Mouse (Mus musculus) limb, embryonic 13.5 days (tissue): ENCODE measurements around the gene Rpl41. TPM values are rescaled to one million over a fixed set of nuclear protein-coding genes. Genes with fewer than 3 reads are reported as not detected.

Experiments used
- ATAC-seq: fragments of 200-750 bp; cut with Nextera tagmentation; 2 replicates; pipeline ENCODE4 v1.8.0; 2017; ENCODE audit warnings: low read depth, moderate number of reproducible peaks, moderate TSS enrichment; ENCODE audit not compliant: low FRiP score
- H3K27ac ChIP-seq: fragments of 300-500 bp; sonication (generic); 2 replicates; pipeline ENCODE4 v1.5.1; 2015; ENCODE audit warnings: inconsistent platforms, mild to moderate bottlenecking, moderate library complexity
- H3K27me3 ChIP-seq: fragments of 300-500 bp; sonication (generic); 2 replicates; pipeline ENCODE4 v1.6.1; 2015; ENCODE audit warnings: mild to moderate bottlenecking, inconsistent platforms
- H3K36me3 ChIP-seq: fragments of 300-500 bp; sonication (generic); 2 replicates; pipeline ENCODE4 v1.6.1; 2015; ENCODE audit warnings: inconsistent platforms, mild to moderate bottlenecking, moderate library complexity
- H3K4me1 ChIP-seq: fragments of 300-500 bp; sonication (generic); 2 replicates; pipeline ENCODE4 v1.6.1; 2015; ENCODE audit warnings: inconsistent platforms
- H3K4me2 ChIP-seq: fragments of 300-500 bp; sonication (generic); replicated peaks from 2 replicates; pipeline ENCODE4 v1.6.1; 2015; ENCODE audit warnings: inconsistent platforms, mild to moderate bottlenecking, moderate library complexity
- H3K4me3 ChIP-seq: fragments of 300-500 bp; sonication (generic); 2 replicates; pipeline ENCODE4 v1.5.1; 2015; ENCODE audit warnings: moderate library complexity, mild to moderate bottlenecking, inconsistent platforms
- H3K9ac ChIP-seq: fragments of 300-500 bp; sonication (generic); 2 replicates; pipeline ENCODE4 v1.6.1; 2015; ENCODE audit warnings: mild to moderate bottlenecking, inconsistent platforms
- H3K9me3 ChIP-seq: fragments of 300-500 bp; sonication (generic); 2 replicates; pipeline ENCODE4 v1.6.1; 2016; ENCODE audit warnings: inconsistent platforms
- WGBS: fragments of 180-500 bp; shearing (Covaris S2); methylation state at CpG from one replicate; pipeline ENCODE4 v1.1.7; 2015; 5-methylcytosine and 5-hydroxymethylcytosine counted together
- polyA plus RNA-seq: library from polyadenylated mRNA; unstranded; fragments of >200 nt; fragmentation: Nextera tagmentation; extraction: Ambion mirVana; gene quantifications from 2 replicates; pipeline ENCODE4 v1.2.1, GENCODE M21; 2015

The Rpl41 gene
- polyA plus RNA-seq = 3,677 and 3,933 TPM in 2 replicates

DNA sequence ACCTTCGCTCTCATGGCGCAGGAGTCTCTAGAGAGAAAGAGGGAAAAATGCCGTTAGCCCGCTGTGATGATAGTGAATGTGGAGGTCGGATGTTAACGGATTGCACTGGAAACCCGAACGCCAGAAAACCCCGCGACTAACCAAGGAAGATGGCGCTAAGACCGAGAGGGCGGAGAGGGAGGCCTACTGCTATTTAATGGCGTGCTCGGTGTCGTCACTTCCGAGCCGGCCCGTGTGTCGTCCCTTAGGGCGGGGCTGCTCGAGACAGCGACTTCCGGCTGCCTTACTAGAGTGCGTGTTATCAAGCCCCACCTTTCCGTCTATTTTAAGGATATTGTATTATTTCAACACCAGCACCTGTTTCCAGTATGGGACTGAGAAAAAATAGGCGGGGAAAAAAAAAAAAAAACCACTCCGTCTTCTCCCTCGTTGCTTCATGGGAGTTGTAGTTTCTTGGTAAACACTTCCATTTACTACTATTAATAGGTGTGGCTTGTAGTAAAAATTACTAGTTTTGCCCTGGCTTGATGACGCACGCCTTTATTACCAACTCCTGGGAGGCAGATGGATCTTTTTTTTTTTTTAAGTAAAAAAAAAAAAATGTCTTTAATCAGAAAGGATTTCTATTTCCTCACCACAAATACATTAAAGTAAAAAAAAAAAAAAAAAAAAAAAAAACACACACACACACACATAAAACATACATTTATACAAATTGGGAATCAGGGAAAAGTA, at the start of gene Rpl41:
Rpl41 (minus strand) TSS at position 359 of the 735 bp plus-strand sequence.
- peak; percentile 90 for ATAC-seq
- peak within 1 kb of the TSS; percentile 99 for H3K27ac ChIP-seq
- WGBS = 0% methylated on average over 31 of the region's 31 CpGs

DNA sequence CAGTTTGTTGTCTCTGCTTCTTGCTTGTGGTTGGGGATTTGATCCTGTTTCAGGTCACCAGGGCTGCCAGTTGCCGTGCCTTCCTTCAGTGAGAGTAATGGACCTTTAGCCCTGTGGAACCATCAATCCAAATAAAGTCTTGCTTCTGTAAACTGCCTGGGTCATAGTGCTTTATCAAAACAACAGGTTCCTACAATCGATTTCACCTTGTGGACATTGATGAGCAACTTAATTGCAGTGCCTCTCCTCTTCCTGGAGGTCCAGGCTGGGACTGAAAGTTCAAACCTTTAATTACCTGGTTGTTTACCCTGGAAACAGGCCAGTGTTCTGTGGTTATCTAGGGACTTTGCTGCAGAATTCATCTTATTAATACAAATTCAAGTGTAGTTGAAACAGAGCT, 49.4 kb upstream of the Rpl41 start:
- Histone ChIP-seq H3K9me3 (no peaks in the 10 kb centered on the region), H3K9ac (no peak overlapping the region), H3K36me3 (no peaks in the 10 kb centered on the region), H3K4me2 (no peak overlapping the region), H3K4me1 (no peaks in the 10 kb centered on the region), H3K4me3 (no peak overlapping the region), H3K27ac (no peak overlapping the region), H3K27me3 (no peaks in the 10 kb centered on the region)
- 41% methylated on average over 2 of the region's 2 CpGs for WGBS
- no peak for ATAC-seq

More for the DNA sequence above, at the start of gene Rpl41:
- Histone ChIP-seq H3K9ac (peak within 1 kb of the TSS; percentile 96), H3K9me3 (no peaks in the 10 kb centered on the region), H3K4me2 (peak within 1 kb of the TSS; percentile 87), H3K27me3 (no peaks in the 10 kb centered on the region), H3K4me1 (peaks cover 16% of the 10 kb centered on the region), H3K36me3 (peaks cover 16% of the 10 kb centered on the region), H3K4me3 (peak within 1 kb of the TSS; percentile 81)

DNA sequence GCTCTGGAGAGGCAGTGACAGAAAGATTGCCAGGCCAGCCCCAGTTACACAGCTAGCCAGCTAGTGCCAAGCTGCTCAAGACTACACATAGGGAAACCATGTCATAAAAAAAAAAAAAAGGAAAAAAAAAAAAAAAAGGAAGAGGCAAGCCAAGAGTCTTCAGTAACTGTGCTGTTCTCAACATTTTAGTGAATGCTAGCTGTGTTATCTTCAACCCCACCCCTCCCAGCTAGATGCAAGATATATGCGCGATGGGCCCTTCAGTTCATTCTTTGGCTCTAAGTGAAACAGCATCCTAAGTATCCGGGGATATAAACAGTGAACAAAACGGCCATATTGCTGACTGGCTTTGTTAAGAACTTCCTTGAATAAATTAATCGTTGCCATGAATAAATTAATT, 43.7 kb upstream of the Rpl41 start:
- 78% methylated on average over 5 of the region's 5 CpGs for WGBS
- ATAC-seq = no peak
- H3K4me3 ChIP-seq = no peak overlapping the region
- no peak overlapping the region for H3K9ac ChIP-seq
- no peak overlapping the region for H3K4me2 ChIP-seq
- no peaks in the 10 kb centered on the region for H3K9me3 ChIP-seq
- H3K4me1 ChIP-seq = peaks cover 21% of the 10 kb centered on the region
- no peak overlapping the region for H3K27ac ChIP-seq
- H3K27me3 ChIP-seq = peaks cover 31% of the 10 kb centered on the region
- H3K36me3 ChIP-seq = no peaks in the 10 kb centered on the region

DNA sequence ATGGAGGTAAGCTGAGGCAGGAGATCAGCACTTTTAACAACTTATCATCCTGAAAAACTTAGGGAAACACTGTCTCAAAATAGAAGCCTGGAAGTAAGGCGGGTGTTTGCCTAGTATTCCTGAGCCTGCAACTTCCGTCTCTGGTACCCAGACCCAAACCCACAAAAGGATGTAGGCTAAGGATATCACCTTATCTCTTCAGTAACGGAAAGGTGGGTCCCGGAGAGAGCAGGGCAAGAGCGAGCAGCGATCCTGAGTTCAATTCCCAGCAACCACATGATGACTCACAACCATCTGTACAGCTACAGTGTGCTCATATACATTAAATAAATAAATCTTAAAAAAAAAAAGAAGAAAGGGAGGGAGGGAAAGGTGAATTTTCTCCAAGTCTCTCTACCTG, 42.3 kb upstream of the Rpl41 start:
- H3K9ac ChIP-seq = no peak overlapping the region
- no peak for ATAC-seq
- WGBS = 93% methylated on average over 6 of the region's 6 CpGs

DNA sequence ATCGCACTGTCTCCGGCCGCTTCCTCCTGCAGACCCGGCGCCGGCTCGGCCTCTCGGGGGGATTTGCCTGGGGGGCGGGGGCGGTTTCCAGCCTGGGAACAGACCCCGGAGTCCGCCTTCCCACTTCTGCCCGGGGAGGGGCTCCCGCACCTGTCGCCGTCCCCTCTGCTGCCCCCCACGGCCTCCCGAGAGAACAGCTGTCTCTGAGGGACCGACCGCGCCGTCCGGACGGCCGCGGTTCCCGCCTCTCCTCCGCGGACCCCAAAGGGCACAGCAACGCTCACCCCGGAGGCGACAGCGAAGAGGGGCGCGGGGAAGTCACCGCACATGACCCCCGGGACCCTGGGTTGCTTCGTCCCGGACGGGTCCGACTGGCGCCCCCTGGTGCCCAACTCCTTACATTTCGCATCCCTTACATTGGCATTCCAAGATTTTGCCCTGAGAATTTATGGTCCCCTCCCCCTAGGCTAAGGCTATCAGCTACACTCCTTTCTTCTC, 41.1 kb upstream of the Rpl41 start:
- Histone ChIP-seq H3K4me1 (peaks cover 37% of the 10 kb centered on the region), H3K4me3 (peak overlapping the region; percentile 65), H3K9ac (peak overlapping the region; percentile 66), H3K36me3 (no peaks in the 10 kb centered on the region), H3K9me3 (no peaks in the 10 kb centered on the region), H3K4me2 (peak overlapping the region; percentile 99), H3K27me3 (peaks cover 56% of the 10 kb centered on the region), H3K27ac (peak overlapping the region; percentile 65; the same call in 1 of the 2 replicates)
- ATAC-seq = peak; percentile 51
- under 1% methylated on average over 43 of the region's 43 CpGs for WGBS

More for the DNA sequence above, 42.3 kb upstream of the Rpl41 start:
- Histone ChIP-seq H3K36me3 (no peaks in the 10 kb centered on the region), H3K4me2 (no peak overlapping the region), H3K4me1 (peaks cover 32% of the 10 kb centered on the region), H3K4me3 (no peak overlapping the region), H3K9me3 (no peaks in the 10 kb centered on the region), H3K27me3 (peaks cover 44% of the 10 kb centered on the region), H3K27ac (no peak overlapping the region)

DNA sequence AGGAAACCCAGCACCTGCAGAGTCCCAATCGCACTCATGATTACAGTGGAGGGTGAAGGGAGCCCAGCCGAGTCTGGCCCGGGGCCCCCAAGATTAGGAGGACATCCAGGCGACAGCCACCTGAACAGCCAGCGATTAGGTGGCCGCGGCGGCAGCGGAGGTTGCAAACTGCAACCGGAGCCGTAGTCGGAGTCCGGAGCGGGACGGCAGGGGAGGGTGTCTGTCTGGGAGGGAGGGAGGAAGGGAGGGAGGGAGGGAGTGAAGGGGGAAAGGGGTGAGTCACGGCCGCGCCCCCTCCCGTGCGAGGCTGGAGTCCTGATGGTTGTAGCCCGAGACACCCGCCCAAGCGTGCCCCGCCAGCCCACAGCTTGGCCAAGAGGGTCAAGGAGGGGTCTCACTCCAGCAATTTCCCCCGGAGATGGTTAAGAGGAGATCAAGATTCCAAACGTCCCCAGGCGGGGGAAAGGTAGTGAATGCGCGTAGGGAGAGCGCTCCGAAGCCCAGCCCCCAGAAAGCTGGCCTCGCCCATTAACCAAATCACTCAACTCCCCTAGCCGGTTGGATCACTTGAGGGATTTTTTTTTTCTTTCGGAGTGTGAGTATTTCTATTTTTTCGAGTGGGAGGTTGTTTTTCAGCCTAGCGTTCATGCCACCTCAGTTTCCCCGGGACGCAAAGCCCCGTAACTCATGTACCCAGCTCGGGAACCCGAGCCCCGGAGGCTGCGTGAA, 40.5 kb upstream of the Rpl41 start, which contains the start of gene Erbb3:
Erbb3 (minus strand) TSS at position 189 of the 729 bp plus-strand sequence.
- no peaks in the 10 kb centered on the region for H3K36me3 ChIP-seq
- peak within 1 kb of the TSS; percentile 66 for H3K9ac ChIP-seq
- peaks cover 37% of the 10 kb centered on the region for H3K4me1 ChIP-seq
- H3K27me3 ChIP-seq = peaks cover 62% of the 10 kb centered on the region
- H3K4me3 ChIP-seq = peak within 1 kb of the TSS; percentile 65
- H3K4me2 ChIP-seq = peak within 1 kb of the TSS; percentile 99
- no peaks in the 10 kb centered on the region for H3K9me3 ChIP-seq
- H3K27ac ChIP-seq = peak within 1 kb of the TSS; percentile 65; the same call in 1 of the 2 replicates
- ATAC-seq = peak; percentile 48
- under 1% methylated on average over 40 of the region's 43 CpGs for WGBS

DNA sequence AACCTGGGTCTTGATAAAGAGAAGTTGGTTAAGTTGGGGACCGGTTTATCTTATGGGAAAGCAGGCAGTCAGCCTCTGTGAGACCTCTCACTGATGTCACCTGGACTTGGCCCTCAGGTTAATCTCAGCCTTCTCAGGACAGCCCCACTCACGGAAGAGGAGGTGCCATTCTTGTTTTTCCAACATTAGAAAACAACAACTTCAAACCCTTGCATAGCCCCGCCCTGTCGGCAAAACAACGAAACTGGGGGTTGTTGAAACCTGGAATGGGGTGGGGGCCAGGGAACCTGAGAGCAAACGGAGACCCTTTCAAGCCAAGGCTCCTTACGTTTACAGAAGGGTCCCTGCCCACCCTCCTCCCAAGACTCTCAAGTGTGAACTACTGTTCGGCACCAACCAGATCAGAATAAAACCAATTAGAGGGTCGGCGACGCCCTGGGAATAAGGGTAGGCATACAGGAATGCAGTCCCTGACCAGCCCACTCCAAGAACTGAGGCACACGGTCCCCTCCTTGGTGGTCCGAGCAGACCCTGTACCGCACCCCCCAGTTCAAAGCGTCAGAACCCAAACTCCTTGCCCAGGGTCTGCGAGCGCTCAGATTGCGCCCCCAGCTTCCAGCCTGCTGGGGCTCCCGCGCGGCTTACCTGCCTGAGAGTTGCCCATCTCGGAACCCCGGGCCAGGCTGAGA, 39.8 kb upstream of the Rpl41 start:
- H3K27ac ChIP-seq = peak overlapping the region; percentile 65; the same call in 1 of the 2 replicates
- peak overlapping the region; percentile 65 for H3K4me3 ChIP-seq
- H3K4me2 ChIP-seq = peak overlapping the region; percentile 99
- no peaks in the 10 kb centered on the region for H3K9me3 ChIP-seq
- peak overlapping the region; percentile 66 for H3K9ac ChIP-seq
- peak; percentile 12; the same call in 1 of the 2 replicates for ATAC-seq
- H3K36me3 ChIP-seq = no peaks in the 10 kb centered on the region
- peaks cover 44% of the 10 kb centered on the region for H3K4me1 ChIP-seq
- peaks cover 69% of the 10 kb centered on the region for H3K27me3 ChIP-seq
- 1% methylated on average over 23 of the region's 23 CpGs for WGBS

DNA sequence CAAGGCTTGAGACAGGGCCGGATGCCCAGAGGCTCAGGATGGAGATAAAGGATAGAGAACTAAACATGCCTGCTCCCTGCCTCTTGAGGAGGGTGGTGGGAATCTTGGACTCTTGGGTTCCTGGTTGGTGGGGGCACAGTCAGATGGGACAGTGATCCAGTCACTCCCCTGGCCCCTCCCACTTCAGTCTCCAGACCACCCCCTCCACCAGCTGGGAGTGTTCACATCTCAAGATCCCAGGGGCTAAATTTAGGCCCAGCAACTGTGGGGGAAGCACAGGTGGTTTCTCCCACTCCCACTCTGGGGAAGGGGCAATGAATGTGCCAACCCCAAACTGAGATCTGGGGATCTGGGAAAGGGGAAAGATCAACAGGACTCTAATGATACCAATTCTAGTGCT, 39.0 kb upstream of the Rpl41 start:
- peaks cover 77% of the 10 kb centered on the region for H3K27me3 ChIP-seq
- H3K36me3 ChIP-seq = no peaks in the 10 kb centered on the region
- no peaks in the 10 kb centered on the region for H3K9me3 ChIP-seq
- peaks cover 48% of the 10 kb centered on the region for H3K4me1 ChIP-seq
- WGBS = 47% methylated on average over 1 of the region's 1 CpGs
- H3K4me2 ChIP-seq = peak overlapping the region; percentile 99
- H3K9ac ChIP-seq = no peak overlapping the region; the same call in 1 of the 2 replicates
- no peak; the same call in 1 of the 2 replicates for ATAC-seq
- 0 out of 2 replicates have a peak overlapping the region, but pooled peaks have one; percentile 15 for H3K27ac ChIP-seq
- peak overlapping the region; percentile 65 for H3K4me3 ChIP-seq

DNA sequence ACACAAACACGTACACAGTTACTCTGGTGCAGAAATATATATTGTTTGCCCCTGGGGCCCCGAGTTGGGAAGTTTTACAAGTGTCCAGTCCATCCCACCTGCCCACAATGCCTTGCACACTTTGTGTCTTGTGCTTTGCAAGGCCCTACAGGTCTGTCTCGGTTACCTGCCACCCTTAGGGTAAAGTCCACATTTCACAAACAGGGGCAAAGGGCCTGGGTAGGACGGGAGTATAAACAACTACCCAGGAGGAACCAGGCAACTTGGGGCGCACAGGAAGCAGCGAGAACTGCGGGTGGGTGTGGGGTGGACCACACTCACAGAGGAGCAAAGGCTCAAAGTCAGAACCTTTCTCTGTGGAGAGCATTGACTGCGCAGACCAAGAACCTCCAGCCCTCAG, 38.6 kb upstream of the Rpl41 start:
- WGBS = 61% methylated on average over 8 of the region's 8 CpGs
- H3K9ac ChIP-seq = peak overlapping the region; percentile 5; the same call in 1 of the 2 replicates

DNA sequence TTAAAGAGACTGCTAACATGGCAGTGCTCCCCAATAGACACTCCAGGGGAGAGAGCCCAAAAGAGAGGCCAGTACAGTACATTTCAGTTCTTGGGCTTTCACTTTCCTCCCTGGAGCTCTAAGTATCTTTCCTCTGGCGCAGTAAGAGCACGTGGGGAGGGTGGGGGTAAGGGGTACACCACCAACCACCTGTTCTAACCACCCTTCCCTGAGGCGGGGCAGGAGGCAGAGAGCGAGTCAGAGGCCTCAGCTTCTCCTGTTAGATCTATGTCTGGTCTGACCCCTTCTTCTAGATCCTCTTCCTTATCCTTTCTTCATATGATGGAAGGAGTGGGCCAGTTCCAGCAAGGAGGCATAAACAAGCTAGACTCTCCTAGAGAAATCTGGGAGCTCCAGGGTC, 38.0 kb upstream of the Rpl41 start:
- peaks cover 48% of the 10 kb centered on the region for H3K4me1 ChIP-seq
- H3K4me3 ChIP-seq = peak overlapping the region; percentile 65
- no peaks in the 10 kb centered on the region for H3K9me3 ChIP-seq
- peak overlapping the region; percentile 45; the same call in 1 of the 2 replicates for H3K9ac ChIP-seq
- peak overlapping the region; percentile 55; the same call in 1 of the 2 replicates for H3K27ac ChIP-seq
- H3K27me3 ChIP-seq = peaks cover 80% of the 10 kb centered on the region
- 35% methylated on average over 4 of the region's 4 CpGs for WGBS
- H3K4me2 ChIP-seq = peak overlapping the region; percentile 99
- ATAC-seq = no peak
- no peaks in the 10 kb centered on the region for H3K36me3 ChIP-seq

More for the DNA sequence above, 38.6 kb upstream of the Rpl41 start:
- Histone ChIP-seq H3K4me3 (peak overlapping the region; percentile 65), H3K27me3 (peaks cover 80% of the 10 kb centered on the region), H3K27ac (peak overlapping the region; percentile 15; the same call in 1 of the 2 replicates), H3K36me3 (no peaks in the 10 kb centered on the region), H3K9me3 (no peaks in the 10 kb centered on the region), H3K4me1 (peaks cover 48% of the 10 kb centered on the region), H3K4me2 (peak overlapping the region; percentile 99)
- ATAC-seq = no peak; the same call in 1 of the 2 replicates

DNA sequence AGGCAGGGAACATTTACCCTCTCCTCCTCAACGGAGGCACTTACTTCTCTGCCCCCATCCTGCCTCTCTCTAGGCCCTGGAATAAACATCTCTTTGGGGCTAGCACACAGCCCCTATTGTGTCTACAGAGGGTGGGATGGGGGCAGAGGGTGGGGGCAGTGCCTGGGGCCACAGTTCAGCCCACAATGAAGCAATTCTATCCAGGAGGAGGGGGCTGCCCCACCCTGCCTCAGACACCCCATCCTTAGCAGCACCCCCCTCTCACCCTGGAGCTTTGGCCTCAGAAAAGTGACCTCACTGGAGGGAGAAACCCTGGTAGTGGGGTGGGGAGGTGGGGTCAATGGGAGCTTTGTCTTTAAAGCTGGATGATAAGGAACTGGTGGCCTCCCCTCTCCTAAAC, 37.4 kb upstream of the Rpl41 start:
- H3K36me3 ChIP-seq = no peaks in the 10 kb centered on the region
- H3K9ac ChIP-seq = peak overlapping the region; percentile 45; the same call in 1 of the 2 replicates
- peak overlapping the region; percentile 55; the same call in 1 of the 2 replicates for H3K27ac ChIP-seq
- H3K4me2 ChIP-seq = peak overlapping the region; percentile 99
- H3K4me1 ChIP-seq = peaks cover 48% of the 10 kb centered on the region
- no peak for ATAC-seq
- H3K4me3 ChIP-seq = no peak overlapping the region
- H3K27me3 ChIP-seq = peaks cover 80% of the 10 kb centered on the region
- 19% methylated on average over 1 of the region's 1 CpGs for WGBS
- no peaks in the 10 kb centered on the region for H3K9me3 ChIP-seq
